Mouse (Mus musculus): ENCODE results near the gene Cybrd1.

DNA sequence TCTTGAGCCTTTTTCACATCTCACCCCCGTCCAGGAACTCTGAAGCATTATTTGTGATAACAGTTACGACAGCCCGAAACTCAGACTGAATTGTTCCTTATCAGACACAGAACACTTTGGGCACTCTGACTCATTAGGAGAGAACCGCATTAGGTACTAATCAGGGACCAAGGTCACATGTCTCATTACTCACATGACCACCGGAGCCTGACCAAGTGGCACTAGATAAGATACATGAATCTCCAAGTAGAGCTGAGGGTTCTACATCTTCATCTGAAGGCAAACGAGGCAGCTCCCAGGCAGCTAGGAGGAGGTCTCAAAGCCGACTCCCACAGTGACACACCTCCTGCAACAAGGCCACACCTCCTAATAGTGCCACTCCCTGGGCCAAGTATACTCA, 21.6 kb upstream of the Cybrd1 start:
- TF ChIP-seq CTCF (IDR thresholded peaks at IDR 0.05; ENCODE audit: low read depth, low read length) (no peak), POLR2A (IDR thresholded peaks at IDR 0.05; ENCODE audit: insufficient read depth, low read length) (no peak)

Measured in ES-Bruce4 (cell line).